Mouse (Mus musculus) olfactory bulb, adult 2 months (tissue): ENCODE measurements around the gene Otogl.

Experiments used
- CTCF ChIP-seq: fragments of 200-500 bp; IDR thresholded peaks from 2 replicates; pipeline ENCODE4 v1.5.1; 2012; ENCODE audit warnings: low read depth, mild to moderate bottlenecking, low read length, moderate library complexity; ENCODE audit not compliant: insufficient read depth
- POLR2A ChIP-seq: fragments of 200-500 bp; IDR thresholded peaks from 2 replicates; pipeline ENCODE4 v1.6.1; 2012; ENCODE audit warnings: mild to moderate bottlenecking, low read depth, low read length, moderate library complexity; ENCODE audit not compliant: insufficient read depth

- no peak for TF ChIP-seq CTCF
- TF ChIP-seq POLR2A, result no peak
These were observed 18.6 kb upstream of the Otogl start for GRCm38 (mm10) chr10:107930471-107931021.
